Mouse (Mus musculus): ENCODE results near the gene Dgkg.

- TF ChIP-seq CTCF (IDR thresholded peaks at IDR 0.05; ENCODE audit: insufficient read depth, low read length) (no peak), POLR2A (IDR thresholded peaks at IDR 0.05; ENCODE audit: borderline replicate concordance, extremely low read depth, low read depth, low read length) (no peak)
Observed at GRCm38 (mm10) chr16:22642953-22643352, 14.1 kb downstream of the Dgkg start.

Data from lung, adult 2 months (tissue).